Mouse (Mus musculus) cerebellum, adult 18-20 months (tissue): ENCODE data around the gene Senp1.
A peak's percentile ranks its signal among the peaks of the same experiment; 100 is the strongest.

Experiments
- DNase-seq, 2 experiments: peaks; one replicate each; pipeline ENCODE4 v3.0.0; 2021

The Senp1 gene

GRCm38 (mm10) chr15:98107230-98107629 is 13.7 kb upstream of the Senp1 start:
- no peak for DNase-seq

- DNase-seq = no peak
Observed at GRCm38 (mm10) chr15:98106506-98106905, 13.0 kb upstream of the Senp1 start.

GRCm38 (mm10) chr15:98102401-98102800 is 8.9 kb upstream of the Senp1 start:
- DNase-seq = no peak

DNA sequence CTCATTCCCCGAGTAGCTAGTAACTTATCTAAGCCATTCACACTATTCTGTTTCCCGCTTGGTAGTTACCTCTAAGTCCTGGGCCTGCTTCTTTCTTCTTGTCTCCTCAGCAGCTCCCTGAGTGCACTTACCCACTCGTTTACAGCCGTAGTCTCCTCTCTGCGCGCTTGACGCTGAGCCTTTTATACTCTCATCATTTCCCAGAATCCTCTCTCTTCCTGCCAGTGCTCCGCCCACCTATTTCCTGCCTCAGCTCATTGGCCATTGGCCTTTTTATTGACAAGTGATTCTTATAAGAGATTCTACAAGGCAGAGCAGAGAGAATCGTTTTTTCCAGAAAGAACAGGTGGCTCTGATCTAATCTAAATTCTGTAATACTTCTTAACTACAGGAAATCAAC is 5.0 kb upstream of the Senp1 start:
- DNase-seq = no peak

GRCm38 (mm10) chr15:98096957-98097356 is 3.4 kb upstream of the Senp1 start:
- DNase-seq = no peak

GRCm38 (mm10) chr15:98094905-98095304 is 1.4 kb upstream of the Senp1 start:
- DNase-seq = no peak

GRCm38 (mm10) chr15:98092372-98093120 is 998 bp downstream of the Senp1 start, which contains the start of gene Pfkm:
TSS of gene Pfkm (plus strand) at chr15:98092589.
- no peak for DNase-seq

- DNase-seq = no peak
Observed at GRCm38 (mm10) chr15:98091841-98092240, 1.7 kb downstream of the Senp1 start.

DNA sequence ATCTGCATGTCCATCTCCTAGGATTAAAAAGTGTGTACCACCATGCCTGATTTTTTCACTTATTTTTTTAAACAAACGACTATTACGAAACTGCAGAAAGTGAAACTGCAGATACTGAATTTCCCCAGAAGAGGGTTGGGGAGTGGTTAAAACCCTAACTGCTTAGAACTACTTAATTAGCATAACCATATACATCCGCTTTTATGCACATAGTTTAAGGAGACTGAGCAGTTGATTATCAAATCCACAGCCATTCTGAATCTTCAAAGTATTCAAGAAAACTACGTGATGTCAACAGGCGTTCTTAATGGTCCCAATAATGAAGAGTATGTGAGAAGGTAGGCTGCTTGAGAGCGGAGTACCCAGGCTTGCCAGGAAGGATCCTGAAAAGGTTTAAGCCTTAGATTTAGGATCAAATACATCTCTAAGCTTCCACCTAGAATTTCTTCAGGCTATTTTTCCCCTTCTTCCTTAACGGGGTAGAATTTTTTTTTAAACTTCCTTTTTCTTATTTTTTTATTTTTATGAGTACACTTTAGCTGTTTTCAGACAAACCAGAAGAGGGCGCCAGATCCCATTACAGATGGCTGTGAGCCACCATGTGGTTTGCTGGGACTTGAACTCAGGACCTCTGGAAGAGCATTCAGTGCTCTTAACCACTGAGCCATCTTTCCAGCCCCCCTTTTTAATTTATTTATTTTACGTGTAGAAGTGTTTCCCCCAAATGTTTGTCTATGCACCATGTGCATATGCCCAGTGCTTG is 3.9 kb downstream of the Senp1 start:
- peak; percentile 38 to 55 for DNase-seq

- no peak for DNase-seq
Observed at GRCm38 (mm10) chr15:98088889-98089288, 4.7 kb downstream of the Senp1 start.

- no peak for DNase-seq
Observed at GRCm38 (mm10) chr15:98076901-98077300, 16.6 kb downstream of the Senp1 start.

- peak in 1 of 2 experiments; percentile 15 for DNase-seq
Observed at GRCm38 (mm10) chr15:98075034-98075433, 18.5 kb downstream of the Senp1 start.

- DNase-seq = no peak
Observed at GRCm38 (mm10) chr15:98074521-98074920, 19.0 kb downstream of the Senp1 start.

DNA sequence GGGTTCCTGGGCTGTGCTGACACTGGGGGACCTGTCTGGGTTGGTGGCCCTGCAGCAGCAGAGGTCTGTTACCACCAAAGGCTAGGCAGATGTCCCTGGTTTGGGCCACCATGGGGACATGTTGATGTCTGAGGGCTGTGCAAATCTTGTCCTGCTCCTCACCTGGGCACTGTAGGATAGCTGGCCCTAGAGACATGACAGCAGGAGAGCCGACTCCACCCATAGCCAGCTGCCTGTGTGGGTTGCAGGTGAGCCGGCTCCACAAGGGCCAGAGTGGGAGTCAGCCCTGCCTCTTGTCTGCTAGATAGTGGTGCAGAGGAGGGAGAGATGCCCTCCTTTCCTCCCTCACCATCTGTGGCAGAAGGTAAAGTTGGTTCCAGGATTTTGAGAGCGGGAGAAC is 23.2 kb downstream of the Senp1 start:
- DNase-seq = peak in 1 of 2 experiments; percentile 10

- no peak for DNase-seq
Observed at GRCm38 (mm10) chr15:98069566-98070245, 23.8 kb downstream of the Senp1 start.

DNA sequence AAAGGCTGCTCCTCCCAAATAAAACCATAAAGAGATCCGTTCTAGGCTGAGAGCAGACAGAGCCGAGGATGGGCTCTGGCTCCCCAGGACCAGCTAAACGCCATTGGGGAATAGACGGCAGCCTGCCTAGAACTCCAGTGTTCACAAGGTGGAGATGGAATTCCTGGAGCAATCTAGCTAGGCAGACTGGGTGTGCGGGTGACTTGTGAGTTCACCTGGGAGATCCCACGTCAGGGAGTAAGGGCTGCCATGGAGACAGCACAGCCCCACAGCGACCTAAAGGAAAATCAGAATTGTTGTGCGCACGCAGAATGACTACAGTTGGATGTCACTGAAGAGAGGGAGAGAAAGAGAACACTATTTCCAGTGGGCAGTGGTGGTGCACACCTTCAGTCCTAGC is 25.0 kb downstream of the Senp1 start:
- no peak for DNase-seq

DNA sequence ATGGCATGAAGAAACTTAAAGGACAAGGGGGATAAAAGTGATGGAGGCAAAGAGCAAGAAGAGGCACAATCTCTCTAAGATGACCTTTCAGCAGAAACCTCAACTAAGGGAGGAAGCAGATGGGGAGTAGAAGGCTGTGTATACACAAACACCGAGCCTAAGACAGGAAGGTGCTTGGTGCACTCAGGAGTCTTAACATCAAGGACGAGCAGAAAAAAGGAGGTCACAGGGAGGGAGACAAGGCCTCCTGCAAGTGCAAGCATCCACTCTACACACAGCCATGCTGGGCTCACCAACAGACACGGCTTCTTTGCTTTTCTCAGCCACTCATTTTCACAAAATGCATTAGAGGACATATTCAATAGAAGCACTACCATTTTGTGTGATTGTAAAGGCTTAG is 26.1 kb downstream of the Senp1 start:
- DNase-seq = no peak

DNA sequence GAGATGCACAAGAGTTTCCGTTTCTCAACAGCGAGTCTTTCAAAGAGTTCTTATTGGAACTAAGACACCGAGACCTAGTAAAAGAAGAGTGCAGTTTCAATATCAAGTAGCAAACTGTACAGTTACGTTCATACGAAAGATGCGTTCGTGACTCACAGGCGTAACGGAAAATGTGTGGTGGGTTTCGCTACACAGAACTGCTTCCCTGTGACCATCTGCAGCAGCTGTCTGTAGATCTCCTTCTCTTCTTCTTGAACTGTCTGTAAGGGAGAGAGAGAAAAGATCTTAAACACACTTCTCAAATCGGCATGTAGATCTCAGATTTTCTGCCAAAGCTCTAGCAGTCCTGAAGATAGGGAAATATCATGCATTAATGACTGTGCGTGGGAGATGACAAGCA is 26.9 kb downstream of the Senp1 start:
- DNase-seq = no peak

GRCm38 (mm10) chr15:98065881-98066280 is 27.7 kb downstream of the Senp1 start:
- DNase-seq = peak in 1 of 2 experiments; percentile 9

DNA sequence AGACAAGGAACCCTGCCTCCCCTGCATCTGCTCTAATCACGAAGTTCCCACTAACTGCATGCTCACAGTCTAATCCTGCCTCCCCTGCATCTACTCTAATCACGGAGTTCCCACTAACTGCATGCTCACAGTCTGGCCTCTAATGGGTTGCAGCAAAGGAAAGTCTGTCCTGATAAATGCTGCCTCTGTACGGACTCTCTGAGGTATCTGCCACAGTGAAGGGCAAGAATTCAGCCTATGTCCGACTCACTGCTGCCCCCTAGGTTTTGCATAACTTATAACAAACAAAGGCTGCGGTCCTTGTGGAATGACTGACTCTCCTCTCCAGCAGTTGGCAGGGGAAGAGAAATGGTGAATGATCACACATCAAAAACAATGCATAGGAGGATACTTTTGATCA is 38.3 kb downstream of the Senp1 start:
- DNase-seq = peak; percentile 39 to 44

GRCm38 (mm10) chr15:98051685-98052084 is 41.9 kb downstream of the Senp1 start:
- no peak for DNase-seq

DNA sequence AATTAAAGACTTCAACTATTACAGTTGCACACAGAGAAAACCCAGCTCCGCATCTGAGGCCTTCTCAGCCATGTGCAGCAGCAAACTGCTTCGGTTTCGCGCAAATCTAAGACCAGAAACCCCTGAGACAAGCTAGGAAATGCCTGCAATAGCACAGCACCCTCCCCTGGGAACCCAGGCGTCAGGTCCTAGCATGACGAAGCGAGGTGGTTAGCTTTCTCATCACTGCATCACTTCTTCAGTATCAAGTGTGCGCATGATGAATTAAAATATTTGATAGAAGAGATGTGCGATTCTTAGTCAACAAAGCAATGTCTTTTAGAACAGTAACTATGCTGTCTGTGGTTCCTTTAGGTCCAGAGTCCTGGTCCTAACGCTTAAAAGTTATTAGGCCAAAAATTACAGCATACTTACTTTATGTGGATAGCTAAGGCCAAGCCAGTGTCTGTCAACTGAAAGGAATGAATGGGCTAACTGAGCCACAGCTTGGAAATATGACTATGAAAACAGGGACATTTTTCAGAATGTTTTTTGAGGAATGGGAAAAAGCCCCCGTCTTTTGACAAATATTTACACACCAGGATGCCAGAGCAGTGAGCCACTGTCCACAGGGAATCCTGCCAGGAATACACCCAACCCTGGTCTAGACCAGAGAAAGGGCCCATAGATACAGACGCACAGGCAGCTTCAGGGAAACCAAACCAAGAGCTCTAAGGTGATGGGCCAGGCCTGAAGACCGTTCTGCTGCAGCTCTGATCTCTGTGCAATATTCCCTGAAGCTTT is 44.4 kb downstream of the Senp1 start:
- no peak for DNase-seq

GRCm38 (mm10) chr15:98044387-98044786 is 49.2 kb downstream of the Senp1 start:
- no peak for DNase-seq
